ENCODE assay signal across 8 mouse cellular contexts in the genomic region with DNA sequence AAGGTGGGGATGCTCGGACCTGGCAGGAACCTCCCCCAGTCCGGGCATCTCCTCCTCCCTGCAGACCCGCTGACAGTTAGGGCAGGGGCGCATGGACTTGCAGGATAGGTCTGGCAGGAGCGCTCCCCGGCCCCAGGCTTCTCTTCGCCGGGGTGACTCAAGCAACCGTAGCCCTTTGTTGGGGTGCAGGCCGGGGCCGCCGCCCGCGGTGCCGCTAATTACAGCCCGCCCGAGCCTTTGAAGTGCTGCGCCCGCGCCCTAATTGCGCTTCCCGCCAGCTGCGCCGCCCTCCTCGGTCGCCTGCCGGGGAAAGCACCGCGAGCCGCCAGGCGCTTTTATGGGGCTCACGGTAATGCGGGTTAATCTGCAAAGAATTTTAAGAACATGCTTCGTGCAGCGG. TPM values are rescaled to one million over a fixed set of nuclear protein-coding genes. Genes with fewer than 3 reads are reported as not detected.
DNase-seq lines count a peak whose midpoint lies in the region; ATAC-seq and TF ChIP-seq lines count a peak whose summit lies in the region.

No protein-coding gene starts in this region.

- H3K27me3 ChIP-seq in heart, embryonic 14.5 days (ENCODE audit: control insufficient read depth, insufficient read depth, low read length): peaks cover 49% of the 10 kb centered on the region
- peaks cover 18% of the 10 kb centered on the region for H3K27me3 ChIP-seq in hindbrain, postnatal 0 days (ENCODE audit: insufficient read depth, low read length)
- H3K27me3 ChIP-seq in neural tube, embryonic 11.5 days (ENCODE audit: control insufficient read depth, insufficient read depth, low read length): peaks cover 19% of the 10 kb centered on the region
- H3K27me3 ChIP-seq in cerebellum, adult 2 months (ENCODE audit: control insufficient read depth, insufficient read depth, low read length): no peaks in the 10 kb centered on the region; the same call in 1 of the 2 replicates

- H3K4me1 ChIP-seq in heart, embryonic 14.5 days (ENCODE audit: control insufficient read depth in 2 of 2, insufficient read depth in 2 of 2, low read length in 2 of 2): peaks cover 0 to 5% of the 10 kb centered on the region in 2 experiments; a peak in 2 of 4 replicates
- H3K4me1 ChIP-seq in hindbrain, postnatal 0 days (ENCODE audit: insufficient read depth, low read length): peaks cover 6% of the 10 kb centered on the region; the same call in 1 of the 2 replicates
- 0 out of 2 replicates have a peak, but pooled peaks cover 8% of the 10 kb centered on the region for H3K4me1 ChIP-seq in neural tube, embryonic 11.5 days (ENCODE audit: control insufficient read depth, insufficient read depth, low read length)
- no peaks in the 10 kb centered on the region for H3K4me1 ChIP-seq in cerebellum, adult 2 months (ENCODE audit: control insufficient read depth, insufficient read depth, low read length)

- no peak overlapping the region for H3K27ac ChIP-seq in heart, embryonic 14.5 days (replicated peaks in 1 of 2; ENCODE audit: control insufficient read depth in 1 of 2, insufficient read depth in 1 of 2, low read depth in 2 of 2, low read length in 2 of 2)
- H3K27ac ChIP-seq in hindbrain, postnatal 0 days: no peak overlapping the region
- no peak overlapping the region for H3K27ac ChIP-seq in neural tube, embryonic 11.5 days (ENCODE audit: low read depth, low read length)
- H3K27ac ChIP-seq in cerebellum, adult 2 months (ENCODE audit: insufficient read depth, low read length): no peak overlapping the region

- no peak for ATAC-seq in heart, embryonic 14.5 days (ENCODE audit: insufficient number of reproducible peaks, insufficient read depth, low FRiP score, low read depth)
- ATAC-seq in hindbrain, postnatal 0 days: no peak
- ATAC-seq in neural tube, embryonic 11.5 days (ENCODE audit: insufficient read depth, low FRiP score, low TSS enrichment): no peak

- peak overlapping the region; percentile 61 for H3K4me2 ChIP-seq in heart, embryonic 14.5 days (ENCODE audit: low read length)
- peak overlapping the region; percentile 69 for H3K4me2 ChIP-seq in hindbrain, postnatal 0 days (ENCODE audit: low read depth, low read length)
- H3K4me2 ChIP-seq in neural tube, embryonic 11.5 days (ENCODE audit: low read depth): peak overlapping the region; percentile 46

- H3K4me3 ChIP-seq in heart, embryonic 14.5 days (ENCODE audit: control insufficient read depth in 1 of 2, insufficient read depth in 1 of 2, low read depth in 1 of 2, low read length in 2 of 2): peak overlapping the region; percentile 24 to 28; a peak in 3 of 4 replicates
- peak overlapping the region; percentile 35 for H3K4me3 ChIP-seq in hindbrain, postnatal 0 days (ENCODE audit: low read length)
- H3K4me3 ChIP-seq in neural tube, embryonic 11.5 days (ENCODE audit: low read depth, low read length): peak overlapping the region; percentile 14
- H3K4me3 ChIP-seq in cerebellum, adult 2 months (replicated peaks; ENCODE audit: insufficient read depth, low read depth, low read length): no peak overlapping the region

- H3K9ac ChIP-seq in heart, embryonic 14.5 days (ENCODE audit: low read length): peak overlapping the region; percentile 34; the same call in 1 of the 2 replicates
- 0 out of 2 replicates have a peak overlapping the region, but pooled peaks have one; percentile 13 for H3K9ac ChIP-seq in hindbrain, postnatal 0 days (replicated peaks; ENCODE audit: low read length)
- H3K9ac ChIP-seq in neural tube, embryonic 11.5 days (ENCODE audit: low read length): no peak overlapping the region

- no peak for TF ChIP-seq POLR2A in cerebellum, adult 2 months (IDR thresholded peaks at IDR 0.05; ENCODE audit: borderline replicate concordance, insufficient read depth, low read length)

- DNase-seq in heart, postnatal 10 days: no peak
- DNase-seq in ZHBTc4 (ENCODE audit: low read depth, low spot score): peak; percentile 30
- DNase-seq in hindbrain, postnatal 0 days (ENCODE audit: low spot score): no peak
- no peak for DNase-seq in neural tube, embryonic 11.5 days (ENCODE audit: low spot score)
- no peak for DNase-seq in urinary bladder, adult 18-20 months (ENCODE audit: low spot score in 2 of 2)
- DNase-seq in right cerebral cortex, postnatal 36 days (ENCODE audit: low spot score in 2 of 2): no peak
- DNase-seq in cerebellum, adult 2 months: no peak

- no peak for TF ChIP-seq CTCF in hindbrain, postnatal 0 days (IDR thresholded peaks at IDR 0.05; ENCODE audit: low read depth)
- TF ChIP-seq CTCF in cerebellum, adult 2 months (IDR thresholded peaks at IDR 0.05; ENCODE audit: borderline replicate concordance, insufficient read depth, low read depth, low read length): no peak

- H3K36me3 ChIP-seq in heart, embryonic 14.5 days (ENCODE audit: control insufficient read depth, insufficient read depth, low read length): no peaks in the 10 kb centered on the region
- H3K36me3 ChIP-seq in hindbrain, postnatal 0 days (ENCODE audit: insufficient read depth, low read length): no peaks in the 10 kb centered on the region
- H3K36me3 ChIP-seq in neural tube, embryonic 11.5 days (ENCODE audit: control insufficient read depth, insufficient read depth, low read length): no peaks in the 10 kb centered on the region

- under 1% methylated on average over 35 of the region's 35 CpGs for WGBS in heart, embryonic 14.5 days
- under 1% methylated on average over 35 of the region's 35 CpGs for WGBS in hindbrain, postnatal 0 days
- 0% methylated on average over 35 of the region's 35 CpGs for WGBS in neural tube, embryonic 11.5 days
- under 1% methylated on average over 35 of the region's 35 CpGs for WGBS in cerebellum, adult 2 months

- H3K9me3 ChIP-seq in heart, embryonic 14.5 days (ENCODE audit: control insufficient read depth, low read length): no peaks in the 10 kb centered on the region
- H3K9me3 ChIP-seq in hindbrain, postnatal 0 days (ENCODE audit: low read length): no peaks in the 10 kb centered on the region
- no peaks in the 10 kb centered on the region for H3K9me3 ChIP-seq in neural tube, embryonic 11.5 days (ENCODE audit: control insufficient read depth, low read length)

- intact Hi-C loops in heart, postnatal 10 days (cut with DNase I): no loop called here

RNA-seq across cellular contexts. Expression of a gene that starts 8.8 kb away (rescaled TPM):
- 0.09 TPM in 1 of 2 replicates, not detected in the other for polyA plus RNA-seq in heart, embryonic 14.5 days (2014; fragmentation: Nextera tagmentation; extraction: Ambion mirVana)
- total RNA-seq in heart, postnatal 10 days (2021): not detected
- 0.42 and 4.4 TPM in 2 replicates for total RNA-seq in hindbrain, postnatal 0 days (2014; rRNA removed)
- 0.93 and 1.3 TPM in 2 replicates for polyA plus RNA-seq in hindbrain, postnatal 0 days (2015; fragmentation: Nextera tagmentation; extraction: Ambion mirVana)
- polyA plus RNA-seq in neural tube, embryonic 11.5 days (2014; fragmentation: Nextera tagmentation; extraction: Ambion mirVana): 0.92 and 1.0 TPM in 2 replicates
- polyA plus RNA-seq in cerebellum, adult 2 months (2012; rRNA removed): 0.59 and 0.79 TPM in 2 replicates

RNA-seq across cellular contexts. Expression of a gene that starts 13.0 kb away (rescaled TPM):
- not detected in 2 replicates for polyA plus RNA-seq in heart, embryonic 14.5 days (2014; fragmentation: Nextera tagmentation; extraction: Ambion mirVana)
- total RNA-seq in heart, postnatal 10 days (2021): not detected
- not detected in 2 replicates for total RNA-seq in hindbrain, postnatal 0 days (2014; rRNA removed)
- not detected in 2 replicates for polyA plus RNA-seq in hindbrain, postnatal 0 days (2015; fragmentation: Nextera tagmentation; extraction: Ambion mirVana)
- not detected in 2 replicates for polyA plus RNA-seq in neural tube, embryonic 11.5 days (2014; fragmentation: Nextera tagmentation; extraction: Ambion mirVana)
- not detected in 2 replicates for polyA plus RNA-seq in cerebellum, adult 2 months (2012; rRNA removed)

RNA-seq across cellular contexts. Expression of a gene that starts 19.5 kb away (rescaled TPM):
- polyA plus RNA-seq in heart, embryonic 14.5 days (2014; fragmentation: Nextera tagmentation; extraction: Ambion mirVana): not detected in 2 replicates
- total RNA-seq in heart, postnatal 10 days (2021): not detected
- not detected in 2 replicates for total RNA-seq in hindbrain, postnatal 0 days (2014; rRNA removed)
- polyA plus RNA-seq in hindbrain, postnatal 0 days (2015; fragmentation: Nextera tagmentation; extraction: Ambion mirVana): not detected in 2 replicates
- polyA plus RNA-seq in neural tube, embryonic 11.5 days (2014; fragmentation: Nextera tagmentation; extraction: Ambion mirVana): not detected in 2 replicates
- not detected in 2 replicates for polyA plus RNA-seq in cerebellum, adult 2 months (2012; rRNA removed)

RNA-seq across cellular contexts. Expression of a gene that starts 28.9 kb away (rescaled TPM):
- not detected in 2 replicates for polyA plus RNA-seq in heart, embryonic 14.5 days (2014; fragmentation: Nextera tagmentation; extraction: Ambion mirVana)
- not detected for total RNA-seq in heart, postnatal 10 days (2021)
- total RNA-seq in hindbrain, postnatal 0 days (2014; rRNA removed): not detected in 2 replicates
- polyA plus RNA-seq in hindbrain, postnatal 0 days (2015; fragmentation: Nextera tagmentation; extraction: Ambion mirVana): not detected in 2 replicates
- polyA plus RNA-seq in neural tube, embryonic 11.5 days (2014; fragmentation: Nextera tagmentation; extraction: Ambion mirVana): not detected in 2 replicates
- not detected in 2 replicates for polyA plus RNA-seq in cerebellum, adult 2 months (2012; rRNA removed)

RNA-seq across cellular contexts. Expression of a gene that starts 33.7 kb away (rescaled TPM):
- polyA plus RNA-seq in heart, embryonic 14.5 days (2014; fragmentation: Nextera tagmentation; extraction: Ambion mirVana): not detected in 2 replicates
- not detected for total RNA-seq in heart, postnatal 10 days (2021)
- not detected in 2 replicates for total RNA-seq in hindbrain, postnatal 0 days (2014; rRNA removed)
- not detected in 2 replicates for polyA plus RNA-seq in hindbrain, postnatal 0 days (2015; fragmentation: Nextera tagmentation; extraction: Ambion mirVana)
- polyA plus RNA-seq in neural tube, embryonic 11.5 days (2014; fragmentation: Nextera tagmentation; extraction: Ambion mirVana): not detected in 2 replicates
- polyA plus RNA-seq in cerebellum, adult 2 months (2012; rRNA removed): 0.32 TPM in 1 of 2 replicates, not detected in the other
